Mouse (Mus musculus) lung, postnatal 0 days (tissue): ENCODE measurements at regions not wholly inside any gene's neighbourhood (a gene's known extent, or its start where the extent isn't known, plus 50 kb on each side); places are given as distances from the start of the nearest gene placed in this dataset.

Experiments used
- ATAC-seq: fragments of 200-750 bp; cut with Nextera tagmentation; 2 replicates; pipeline ENCODE4 v1.8.0; 2017; ENCODE audit warnings: moderate library complexity
- DNase-seq: peaks from one replicate; pipeline ENCODE4 v3.0.0-alpha.2; 2016; ENCODE audit warnings: low spot score
- H3K27ac ChIP-seq: fragments of 300-500 bp; sonication (generic); 2 replicates; pipeline ENCODE4 v1.5.1; 2014; ENCODE audit warnings: antibody characterized with exemption, mild to moderate bottlenecking, low read length, mixed read lengths
- H3K27me3 ChIP-seq: fragments of 300-500 bp; sonication (generic); replicated peaks from 2 replicates; pipeline ENCODE4 v1.6.1; 2014; ENCODE audit warnings: low read length, mixed read lengths; ENCODE audit not compliant: insufficient read depth
- H3K36me3 ChIP-seq: fragments of 300-500 bp; sonication (generic); 2 replicates; pipeline ENCODE4 v1.6.1; 2014; ENCODE audit warnings: low read length, mixed read lengths; ENCODE audit not compliant: insufficient read depth
- H3K4me1 ChIP-seq: fragments of 300-500 bp; sonication (generic); 2 replicates; pipeline ENCODE4 v1.6.1; 2014; ENCODE audit warnings: antibody characterized with exemption, low read depth, low read length, mixed read lengths; ENCODE audit not compliant: insufficient read depth
- H3K4me2 ChIP-seq: fragments of 300-500 bp; sonication (generic); replicated peaks from 2 replicates; pipeline ENCODE4 v1.6.1; 2014; ENCODE audit warnings: low read depth, mild to moderate bottlenecking, low read length, moderate library complexity, mixed read lengths
- H3K4me3 ChIP-seq: fragments of 300-500 bp; sonication (generic); 2 replicates; pipeline ENCODE4 v1.5.1; 2014; ENCODE audit warnings: low read depth, low read length
- H3K9ac ChIP-seq: fragments of 300-500 bp; sonication (generic); replicated peaks from 2 replicates; pipeline ENCODE4 v1.6.1; 2014; ENCODE audit warnings: low read depth, mild to moderate bottlenecking
- H3K9me3 ChIP-seq: fragments of 300-500 bp; sonication (generic); 2 replicates; pipeline ENCODE4 v1.6.1; 2016; ENCODE audit warnings: low read length, mixed read lengths
- CTCF ChIP-seq: IDR thresholded peaks from 2 replicates; pipeline ENCODE4 v1.5.1; 2016; ENCODE audit warnings: antibody characterized with exemption, mild to moderate bottlenecking
- EP300 ChIP-seq: IDR thresholded peaks from 2 replicates; pipeline ENCODE4 v1.6.1; 2016; ENCODE audit warnings: antibody characterized with exemption, mild to moderate bottlenecking, control low read depth
- WGBS: fragments of 180-500 bp; shearing (Covaris S2); extraction: QIAGEN DNeasy Blood & Tissue Kit; methylation state at CpG from one replicate; pipeline ENCODE4 v1.1.7; 2014; 5-methylcytosine and 5-hydroxymethylcytosine counted together

- no peak overlapping the region for H3K9ac ChIP-seq
- ATAC-seq (no peak), DNase-seq (no peak)
- 0 out of 2 replicates have a peak, but pooled peaks cover 3% of the 10 kb centered on the region for H3K4me1 ChIP-seq
- 78% methylated on average over 7 of the region's 7 CpGs for WGBS
- H3K27ac ChIP-seq = no peak overlapping the region
- no peak overlapping the region for H3K4me3 ChIP-seq
- no peaks in the 10 kb centered on the region for H3K9me3 ChIP-seq
- no peaks in the 10 kb centered on the region for H3K36me3 ChIP-seq
- TF ChIP-seq EP300 = no peak
- TF ChIP-seq CTCF = no peak
- no peaks in the 10 kb centered on the region for H3K27me3 ChIP-seq
- no peak overlapping the region for H3K4me2 ChIP-seq
Measured at GRCm38 (mm10) chr1:143920256-143920655, 83.7 kb downstream of the Rgs2 start.

DNA sequence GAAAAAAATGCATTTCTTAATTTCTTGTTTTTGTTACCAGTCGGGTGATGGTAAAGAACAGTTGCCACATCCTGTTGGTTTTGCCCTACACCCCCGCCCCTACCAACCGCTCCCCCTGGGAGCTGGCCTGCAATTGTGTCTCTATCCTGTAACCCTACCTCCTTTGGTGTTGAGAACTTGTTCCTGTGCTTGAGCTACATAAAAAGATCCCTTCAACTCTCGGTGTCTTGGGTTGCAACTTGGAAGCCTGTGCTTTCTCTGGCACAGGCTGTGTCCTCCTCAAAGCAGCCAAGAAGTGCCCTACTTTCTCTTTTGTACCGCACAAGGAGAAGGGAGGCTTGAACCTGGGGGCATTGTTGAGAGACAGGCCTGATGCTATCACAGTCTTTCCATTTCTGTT is 85.0 kb downstream of the Rgs2 start:
- no peaks in the 10 kb centered on the region for H3K27me3 ChIP-seq
- DNase-seq (no peak), ATAC-seq (no peak)
- H3K4me1 ChIP-seq = 0 out of 2 replicates have a peak, but pooled peaks cover 3% of the 10 kb centered on the region
- peak overlapping the region; percentile 28; the same call in 1 of the 2 replicates for H3K27ac ChIP-seq
- TF ChIP-seq EP300 (no peak), CTCF (no peak)
- no peak overlapping the region for H3K9ac ChIP-seq
- no peak overlapping the region for H3K4me2 ChIP-seq
- H3K36me3 ChIP-seq = no peaks in the 10 kb centered on the region
- H3K4me3 ChIP-seq = no peak overlapping the region
- no peaks in the 10 kb centered on the region for H3K9me3 ChIP-seq
- 73% methylated on average over 5 of the region's 5 CpGs for WGBS

DNA sequence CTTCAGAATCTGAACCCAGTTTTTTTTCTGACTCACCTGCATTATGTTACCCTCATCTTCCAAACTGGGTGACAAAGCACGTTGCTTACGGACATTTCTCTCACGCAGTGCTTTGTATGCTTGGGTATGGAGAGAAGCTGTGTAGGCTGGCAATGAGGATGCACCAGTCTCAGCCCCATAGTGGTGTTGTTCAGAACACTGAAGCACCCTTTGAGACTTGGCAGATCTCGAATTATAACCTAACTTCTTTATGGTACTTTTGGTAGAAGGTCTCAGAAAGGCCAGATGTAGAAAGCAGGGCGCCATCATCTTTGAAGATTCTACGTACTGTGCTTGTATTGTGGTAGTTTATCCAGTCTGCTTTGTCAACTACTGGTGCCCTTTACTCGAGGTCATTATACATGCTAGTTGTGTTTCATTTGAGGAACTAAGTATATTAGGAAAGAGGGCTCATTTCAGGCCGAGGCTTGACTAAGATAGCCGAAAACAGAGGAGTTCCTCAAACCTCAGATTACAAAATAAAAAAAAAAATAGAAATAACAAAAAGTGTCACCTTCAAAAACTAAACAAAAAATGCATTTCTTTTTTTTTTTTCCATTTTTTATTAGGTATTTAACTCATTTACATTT is 85.7 kb downstream of the Rgs2 start:
- DNase-seq (peak; percentile 52), ATAC-seq (no peak)
- Histone ChIP-seq H3K27ac (no peak overlapping the region), H3K4me2 (no peak overlapping the region), H3K9me3 (no peaks in the 10 kb centered on the region), H3K27me3 (no peaks in the 10 kb centered on the region), H3K4me1 (0 out of 2 replicates have a peak, but pooled peaks cover 3% of the 10 kb centered on the region), H3K4me3 (no peak overlapping the region), H3K36me3 (no peaks in the 10 kb centered on the region), H3K9ac (no peak overlapping the region)
- no peak for TF ChIP-seq CTCF
- TF ChIP-seq EP300 = no peak
- WGBS = 85% methylated on average over 9 of the region's 9 CpGs

DNA sequence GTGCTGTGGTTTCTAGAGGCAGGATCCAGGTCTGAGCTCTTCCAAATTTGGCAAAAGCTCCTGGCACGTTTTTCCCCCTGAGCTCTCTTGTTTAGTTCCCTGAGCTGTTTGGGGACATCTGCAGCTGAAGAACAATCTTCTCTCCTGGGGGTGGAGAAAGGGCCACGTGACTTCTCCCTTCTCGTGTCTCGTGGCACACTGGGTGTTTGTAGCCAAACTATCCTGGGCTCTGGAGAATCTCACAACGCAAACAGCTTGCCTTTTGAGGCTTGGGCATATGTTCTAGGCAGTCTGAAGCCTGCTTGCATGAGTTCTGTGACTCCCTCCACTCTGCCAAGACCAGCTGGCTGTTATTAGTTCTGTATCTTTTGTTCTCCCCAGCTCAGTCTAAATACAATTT is 86.3 kb downstream of the Rgs2 start:
- Histone ChIP-seq H3K36me3 (no peaks in the 10 kb centered on the region), H3K9me3 (no peaks in the 10 kb centered on the region), H3K27ac (peak overlapping the region; percentile 51), H3K9ac (no peak overlapping the region), H3K27me3 (no peaks in the 10 kb centered on the region), H3K4me2 (no peak overlapping the region), H3K4me3 (no peak overlapping the region), H3K4me1 (0 out of 2 replicates have a peak, but pooled peaks cover 3% of the 10 kb centered on the region)
- 41% methylated on average over 5 of the region's 5 CpGs for WGBS
- DNase-seq (no peak), ATAC-seq (peak; percentile 12; the same call in 1 of the 2 replicates)
- TF ChIP-seq CTCF (no peak), EP300 (no peak)

- peak; percentile 72 for ATAC-seq
- no peak overlapping the region for H3K9ac ChIP-seq
- WGBS = 56% methylated on average over 9 of the region's 9 CpGs
- no peaks in the 10 kb centered on the region for H3K36me3 ChIP-seq
- H3K4me2 ChIP-seq = no peak overlapping the region
- TF ChIP-seq EP300 (no peak), CTCF (no peak)
- no peaks in the 10 kb centered on the region for H3K9me3 ChIP-seq
- DNase-seq = peak; percentile 50
- H3K4me3 ChIP-seq = no peak overlapping the region
- no peaks in the 10 kb centered on the region for H3K27me3 ChIP-seq
- peak overlapping the region; percentile 15; the same call in 1 of the 2 replicates for H3K27ac ChIP-seq
- H3K4me1 ChIP-seq = 0 out of 2 replicates have a peak, but pooled peaks cover 3% of the 10 kb centered on the region
Measured at GRCm38 (mm10) chr1:143916587-143916986, 87.4 kb downstream of the Rgs2 start.

DNA sequence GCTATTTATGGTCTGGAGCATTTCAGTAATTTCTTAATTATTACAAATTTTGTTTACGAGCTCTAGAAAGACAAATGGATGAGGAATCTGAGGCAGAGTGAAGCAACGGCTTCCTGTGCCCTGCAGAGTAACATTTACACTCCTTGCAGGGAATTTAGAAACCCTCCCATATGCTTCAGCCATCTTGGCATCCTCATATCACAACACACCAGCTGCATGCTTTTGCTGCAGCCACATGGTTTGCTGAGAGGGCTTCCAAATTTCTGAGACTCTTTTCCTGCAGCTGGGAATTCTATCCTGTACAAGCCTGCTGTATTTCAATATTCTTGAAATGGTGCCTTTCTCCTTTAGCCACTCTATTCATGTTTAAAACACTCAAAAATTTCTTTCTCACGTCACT is 91.4 kb downstream of the Rgs2 start:
- Histone ChIP-seq H3K4me3 (no peak overlapping the region), H3K36me3 (no peaks in the 10 kb centered on the region), H3K4me2 (no peak overlapping the region), H3K27ac (no peak overlapping the region), H3K9me3 (no peaks in the 10 kb centered on the region), H3K27me3 (no peaks in the 10 kb centered on the region), H3K4me1 (no peaks in the 10 kb centered on the region), H3K9ac (no peak overlapping the region)
- TF ChIP-seq CTCF (no peak), EP300 (no peak)
- ATAC-seq = no peak
- WGBS = 54% methylated on average over 3 of the region's 3 CpGs
- DNase-seq = no peak

DNA sequence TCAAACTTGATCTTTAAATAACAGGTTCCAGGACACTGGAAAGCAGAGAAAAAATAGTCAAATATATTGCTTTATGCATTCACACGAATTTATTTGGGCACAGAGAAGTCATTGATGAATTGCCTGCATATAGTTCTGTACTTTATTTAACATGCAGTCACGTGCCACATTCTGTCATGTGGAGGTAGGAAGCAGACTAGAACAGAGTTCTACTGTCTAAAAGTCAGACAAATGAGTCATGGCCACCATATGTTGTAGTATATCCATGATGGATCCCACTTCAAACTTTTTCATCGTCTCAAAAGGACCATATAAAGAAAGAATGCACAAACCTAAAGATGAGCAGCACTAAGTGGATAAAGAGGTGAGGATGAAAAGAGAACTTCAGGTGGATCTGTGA is 92.7 kb downstream of the Rgs2 start:
- no peaks in the 10 kb centered on the region for H3K9me3 ChIP-seq
- H3K4me2 ChIP-seq = no peak overlapping the region
- ATAC-seq = no peak
- 72% methylated on average over 3 of the region's 3 CpGs for WGBS
- no peak for DNase-seq
- no peak for TF ChIP-seq CTCF
- TF ChIP-seq EP300 = no peak
- H3K9ac ChIP-seq = no peak overlapping the region
- no peak overlapping the region for H3K27ac ChIP-seq
- no peaks in the 10 kb centered on the region for H3K36me3 ChIP-seq
- H3K4me3 ChIP-seq = no peak overlapping the region
- no peaks in the 10 kb centered on the region for H3K4me1 ChIP-seq
- H3K27me3 ChIP-seq = no peaks in the 10 kb centered on the region
